Mouse (Mus musculus): Measurements from ENCODE around the gene Atg101.

Gene Atg101

GRCm38 (mm10) chr15:101287361-101287760, 3.3 kb downstream of the Atg101 start:
- no peak for DNase-seq

GRCm38 (mm10) chr15:101290354-101290753, 6.3 kb downstream of the Atg101 start:
- no peak for DNase-seq

- no peak for DNase-seq
These were observed 7.9 kb downstream of the Atg101 start for GRCm38 (mm10) chr15:101292012-101292411.

- no peak for DNase-seq
These were observed 9.1 kb downstream of the Atg101 start, which contains the start of gene 6030408B16Rik for GRCm38 (mm10) chr15:101293025-101293621. TSS of gene 6030408B16Rik (plus strand) at chr15:101293212.

- DNase-seq: no peak
These were observed 10.2 kb downstream of the Atg101 start for GRCm38 (mm10) chr15:101294028-101294894.

- DNase-seq: no peak
These were observed 11.0 kb downstream of the Atg101 start for GRCm38 (mm10) chr15:101295106-101295505.

GRCm38 (mm10) chr15:101295616-101296015, 11.5 kb downstream of the Atg101 start:
- DNase-seq: no peak

GRCm38 (mm10) chr15:101296091-101296490, 12.0 kb downstream of the Atg101 start:
- no peak for DNase-seq

- no peak for DNase-seq
These were observed 13.9 kb downstream of the Atg101 start for GRCm38 (mm10) chr15:101297988-101298387.

GRCm38 (mm10) chr15:101298550-101298949, 14.5 kb downstream of the Atg101 start:
- no peak for DNase-seq

GRCm38 (mm10) chr15:101299480-101299960, 15.4 kb downstream of the Atg101 start:
- no peak for DNase-seq

GRCm38 (mm10) chr15:101300128-101300527, 16.1 kb downstream of the Atg101 start:
- no peak for DNase-seq

GRCm38 (mm10) chr15:101302201-101302600, 18.1 kb downstream of the Atg101 start:
- no peak for DNase-seq

GRCm38 (mm10) chr15:101303830-101304229, 19.8 kb downstream of the Atg101 start:
- no peak for DNase-seq

- DNase-seq: no peak
These were observed 22.4 kb downstream of the Atg101 start for GRCm38 (mm10) chr15:101306459-101306858.

- no peak for DNase-seq
These were observed 24.6 kb downstream of the Atg101 start for GRCm38 (mm10) chr15:101308440-101309348.

- no peak for DNase-seq
These were observed 25.4 kb downstream of the Atg101 start for GRCm38 (mm10) chr15:101309493-101309892.

GRCm38 (mm10) chr15:101311087-101311770, 27.2 kb downstream of the Atg101 start:
- DNase-seq: no peak

- DNase-seq: no peak
These were observed 27.9 kb downstream of the Atg101 start for GRCm38 (mm10) chr15:101312006-101312405.

GRCm38 (mm10) chr15:101315378-101315777, 31.3 kb downstream of the Atg101 start:
- no peak for DNase-seq

GRCm38 (mm10) chr15:101315832-101316231, 31.8 kb downstream of the Atg101 start:
- DNase-seq: peak; percentile 92

GRCm38 (mm10) chr15:101316279-101316912, 32.3 kb downstream of the Atg101 start:
- no peak for DNase-seq
